Mouse (Mus musculus) small intestine, adult 2 months (tissue): ENCODE measurements around the gene Plac1. TPM values are rescaled to one million over a fixed set of nuclear protein-coding genes. Genes with fewer than 3 reads are reported as not detected.
"Not testable (repeated sequence)": the region's sequence is repeated elsewhere in the genome, so short reads cannot be mapped to it uniquely, and the experiment has no call there.

Experiments used
- H3K27ac ChIP-seq: fragments of 200-500 bp; 2 replicates; pipeline ENCODE4 v1.5.1; 2012; ENCODE audit warnings: low read depth, low read length, control low read depth, inconsistent platforms; ENCODE audit not compliant: insufficient read depth
- H3K27me3 ChIP-seq: fragments of 200-500 bp; 2 replicates; pipeline ENCODE4 v1.6.1; 2012; ENCODE audit warnings: mild to moderate bottlenecking, moderate library complexity, low read length, inconsistent platforms; ENCODE audit not compliant: control insufficient read depth, insufficient read depth
- H3K36me3 ChIP-seq: fragments of 200-500 bp; 2 replicates; pipeline ENCODE4 v1.6.1; 2012; ENCODE audit warnings: mild to moderate bottlenecking, low read length, control low read depth, inconsistent platforms; ENCODE audit not compliant: control insufficient read depth, insufficient read depth
- H3K4me1 ChIP-seq: fragments of 200-500 bp; 2 replicates; pipeline ENCODE4 v1.6.1; 2012; ENCODE audit warnings: low read length, inconsistent platforms, mixed read lengths; ENCODE audit not compliant: control insufficient read depth, insufficient read depth, insufficient read length
- H3K4me3 ChIP-seq: fragments of 200-500 bp; 2 replicates; pipeline ENCODE4 v1.5.1; 2012; ENCODE audit warnings: low read depth, mild to moderate bottlenecking, control low read depth, inconsistent platforms, low read length, moderate library complexity
- CTCF ChIP-seq: fragments of 200-500 bp; IDR thresholded peaks from 2 replicates; pipeline ENCODE4 v1.5.1; 2012; ENCODE audit warnings: low read depth, mild to moderate bottlenecking, control low read depth, inconsistent platforms, low read length, moderate library complexity, mixed read lengths; ENCODE audit not compliant: insufficient replicate concordance, insufficient read length; ENCODE audit errors: extremely low read depth
- POLR2A ChIP-seq: fragments of 200-500 bp; IDR thresholded peaks from 2 replicates; pipeline ENCODE4 v1.6.1; 2012; ENCODE audit warnings: low read depth, mild to moderate bottlenecking, control low read depth, inconsistent platforms, low read length, moderate library complexity
- WGBS: fragments of 180-500 bp; shearing (Covaris S2); methylation state at CpG from one replicate; pipeline ENCODE4 v1.1.7; 2018; 5-methylcytosine and 5-hydroxymethylcytosine counted together
- polyA plus RNA-seq: library from polyadenylated mRNA; depleted of rRNA; stranded (reverse); fragments of >200 nt; gene quantifications from 2 replicates; pipeline ENCODE4 v1.2.3, GENCODE M21; 2012; rRNA removed

Plac1 gene
- not detected in 2 replicates for polyA plus RNA-seq

- H3K27me3 ChIP-seq: no peaks in the 10 kb centered on the region
- H3K4me1 ChIP-seq: no peaks in the 10 kb centered on the region
- no peaks in the 10 kb centered on the region for H3K36me3 ChIP-seq
- no peak within 1 kb of the TSS for H3K27ac ChIP-seq
- 64% methylated on average over 4 of the region's 4 CpGs for WGBS
- H3K4me3 ChIP-seq: no peak within 1 kb of the TSS
- TF ChIP-seq CTCF (no peak), POLR2A (no peak)
Measured at GRCm38 (mm10) chrX:53240011-53240410, at the start of gene Plac1. TSS of gene Plac1 (minus strand) at chrX:53240111.

- Histone ChIP-seq H3K27ac (no peak overlapping the region), H3K4me1 (no peaks in the 10 kb centered on the region), H3K4me3 (no peak overlapping the region), H3K36me3 (no peaks in the 10 kb centered on the region), H3K27me3 (no peaks in the 10 kb centered on the region)
- WGBS: 59% methylated on average over 5 of the region's 5 CpGs
- no peak for TF ChIP-seq POLR2A
- no peak for TF ChIP-seq CTCF
Measured at GRCm38 (mm10) chrX:53287924-53288323, 48.0 kb upstream of the Plac1 start.

- H3K4me3 ChIP-seq: no peak within 1 kb of the TSS
- 59% methylated on average over 1 of the region's 1 CpGs for WGBS
- no peaks in the 10 kb centered on the region for H3K36me3 ChIP-seq
- H3K4me1 ChIP-seq: no peaks in the 10 kb centered on the region
- no peak within 1 kb of the TSS for H3K27ac ChIP-seq
- TF ChIP-seq CTCF (no peak), POLR2A (no peak)
- no peaks in the 10 kb centered on the region for H3K27me3 ChIP-seq
Measured at GRCm38 (mm10) chrX:53273124-53273523, 33.2 kb upstream of the Plac1 start, which contains the start of gene Fam122c. TSS of gene Fam122c (plus strand) at chrX:53273424.

GRCm38 (mm10) chrX:53271628-53272027 lies 31.7 kb upstream of the Plac1 start:
- H3K4me3 ChIP-seq, H3K27ac ChIP-seq, H3K4me1 ChIP-seq, H3K36me3 ChIP-seq, H3K27me3 ChIP-seq: not testable (repeated sequence)
- 72% methylated on average over 3 of the region's 3 CpGs for WGBS

- H3K4me1 ChIP-seq: no peaks in the 10 kb centered on the region
- H3K27me3 ChIP-seq: no peaks in the 10 kb centered on the region
- WGBS: 12% methylated on average over 10 of the region's 10 CpGs
- H3K27ac ChIP-seq: no peak overlapping the region
- TF ChIP-seq CTCF (no peak), POLR2A (no peak)
- no peaks in the 10 kb centered on the region for H3K36me3 ChIP-seq
- H3K4me3 ChIP-seq: peak overlapping the region; percentile 96
Measured at GRCm38 (mm10) chrX:53270063-53270432, 30.1 kb upstream of the Plac1 start.

- TF ChIP-seq CTCF (no peak), POLR2A (peak; percentile 26; the same call in 1 of the 2 replicates)
- WGBS: 9% methylated on average over 40 of the region's 40 CpGs
- H3K27me3 ChIP-seq: no peaks in the 10 kb centered on the region
- no peaks in the 10 kb centered on the region for H3K36me3 ChIP-seq
- H3K4me3 ChIP-seq: peak within 1 kb of the TSS; percentile 96
- H3K27ac ChIP-seq: no peak within 1 kb of the TSS
- H3K4me1 ChIP-seq: no peaks in the 10 kb centered on the region
Measured at GRCm38 (mm10) chrX:53269289-53270062, 29.6 kb upstream of the Plac1 start, which contains the start of gene Fam122b. TSS of gene Fam122b (minus strand) at chrX:53269805.

GRCm38 (mm10) chrX:53268856-53269255 lies 28.9 kb upstream of the Plac1 start:
- 16% methylated on average over 10 of the region's 10 CpGs for WGBS
- no peaks in the 10 kb centered on the region for H3K36me3 ChIP-seq
- no peak for TF ChIP-seq CTCF
- TF ChIP-seq POLR2A: no peak
- peak overlapping the region; percentile 96 for H3K4me3 ChIP-seq
- no peak overlapping the region for H3K27ac ChIP-seq
- no peaks in the 10 kb centered on the region for H3K27me3 ChIP-seq
- H3K4me1 ChIP-seq: no peaks in the 10 kb centered on the region
